Mouse (Mus musculus) CH12.LX (cell line): ENCODE results near the gene Xpc. TPM values are rescaled to one million over a fixed set of nuclear protein-coding genes. Genes with fewer than 3 reads are reported as not detected.

Experiments
- DNase-seq: peaks from one replicate; pipeline ENCODE4 v3.0.0-alpha.2; 2013; ENCODE audit errors: extremely low read depth
- H3K27ac ChIP-seq: 2 replicates; pipeline ENCODE4 v1.5.1; 2012; ENCODE audit warnings: low read depth, mild to moderate bottlenecking, control low read depth, moderate library complexity; ENCODE audit not compliant: insufficient read depth
- H3K27me3 ChIP-seq: replicated peaks from 2 replicates; pipeline ENCODE3; 2012; ENCODE audit warnings: inconsistent platforms
- H3K36me3 ChIP-seq, 2 experiments: replicated peaks in 1 of 2; 2 replicates each; pipeline versions ENCODE3 to v1.6.1; 2012; ENCODE audit warnings: inconsistent platforms in 1 of 2, low read length in 1 of 2, mild to moderate bottlenecking in 1 of 2, mixed read lengths in 1 of 2, moderate library complexity in 1 of 2; ENCODE audit not compliant: control insufficient read depth in 1 of 2, insufficient read depth in 1 of 2
- H3K4me1 ChIP-seq, 2 experiments: 2 replicates each; pipeline ENCODE4 v1.6.1; 2012; ENCODE audit warnings: inconsistent platforms in 1 of 2, moderate library complexity in 1 of 2; ENCODE audit not compliant: insufficient read depth in 2 of 2, control insufficient read depth in 1 of 2
- H3K4me2 ChIP-seq: 2 replicates; pipeline ENCODE4 v1.6.1; 2012; ENCODE audit warnings: low read depth, mild to moderate bottlenecking, control low read depth; ENCODE audit not compliant: poor library complexity, insufficient read depth, severe bottlenecking
- H3K4me3 ChIP-seq, 3 experiments: fragments of 150-350 bp in 1 of 3; sonication (generic) in 1 of 3; replicated peaks in 1 of 3; 2 replicates each; pipeline versions ENCODE3 to v1.5.1; 2011 to 2012; ENCODE audit warnings: low read depth in 2 of 3, low read length in 2 of 3, mild to moderate bottlenecking in 2 of 3, moderate library complexity in 2 of 3, control low read depth in 1 of 3, improper control_type of control experiment in 1 of 3, inconsistent platforms in 1 of 3, mixed read lengths in 1 of 3; ENCODE audit not compliant: poor library complexity in 1 of 3
- H3K79me2 ChIP-seq: replicated peaks from 2 replicates; pipeline ENCODE4 v1.6.1; 2012; ENCODE audit warnings: mild to moderate bottlenecking, moderate library complexity; ENCODE audit not compliant: control insufficient read depth, poor library complexity, insufficient read depth, severe bottlenecking; ENCODE audit errors: extremely low read depth
- H3K9ac ChIP-seq: 2 replicates; pipeline ENCODE4 v1.6.1; 2012; ENCODE audit warnings: low read depth, mild to moderate bottlenecking, control low read depth, moderate library complexity; ENCODE audit not compliant: insufficient read depth
- H3K9me3 ChIP-seq: replicated peaks from 2 replicates; pipeline ENCODE3; 2012; ENCODE audit warnings: low read length, inconsistent platforms, mixed read lengths
- CHD1 ChIP-seq: IDR thresholded peaks from 2 replicates; pipeline ENCODE4 v1.6.1; 2012; ENCODE audit warnings: low read depth, low read length, improper control_type of control experiment, inconsistent platforms
- CHD2 ChIP-seq: IDR thresholded peaks from 2 replicates; pipeline ENCODE4 v1.6.1; 2011; ENCODE audit warnings: low read length, improper control_type of control experiment
- E2F4 ChIP-seq: IDR thresholded peaks from 2 replicates; pipeline ENCODE4 v1.6.1; 2011; ENCODE audit warnings: low read depth, low read length, improper control_type of control experiment; ENCODE audit not compliant: insufficient replicate concordance
- GABPA ChIP-seq: IDR thresholded peaks from 2 replicates; pipeline ENCODE4 v1.6.1; 2012; ENCODE audit warnings: low read depth, low read length, improper control_type of control experiment, inconsistent platforms; ENCODE audit not compliant: insufficient replicate concordance
- HCFC1 ChIP-seq: IDR thresholded peaks from 2 replicates; pipeline ENCODE4 v1.6.1; 2012; ENCODE audit warnings: low read depth, mild to moderate bottlenecking, inconsistent platforms, low read length, improper control_type of control experiment
- IRF4 ChIP-seq: IDR thresholded peaks from 2 replicates; pipeline ENCODE4 v1.6.1; 2014; ENCODE audit warnings: low read depth, mild to moderate bottlenecking, inconsistent platforms, low read length, improper control_type of control experiment
- JUN ChIP-seq: IDR thresholded peaks from 2 replicates; pipeline ENCODE4 v1.6.1; 2011; ENCODE audit warnings: low read depth, mild to moderate bottlenecking, low read length, improper control_type of control experiment, moderate library complexity; ENCODE audit not compliant: insufficient read depth
- KAT2A ChIP-seq: IDR thresholded peaks from 2 replicates; pipeline ENCODE4 v1.6.1; 2012; ENCODE audit warnings: low read length, improper control_type of control experiment, inconsistent platforms; ENCODE audit not compliant: insufficient replicate concordance
- MAZ ChIP-seq: IDR thresholded peaks from 2 replicates; pipeline ENCODE4 v1.6.1; 2012; ENCODE audit warnings: low read depth, mild to moderate bottlenecking, inconsistent platforms, low read length, improper control_type of control experiment, moderate library complexity
- MXI1 ChIP-seq: IDR thresholded peaks from 2 replicates; pipeline ENCODE4 v1.6.1; 2011; ENCODE audit warnings: mild to moderate bottlenecking, low read depth, low read length, improper control_type of control experiment
- MYC ChIP-seq: IDR thresholded peaks from 2 replicates; pipeline ENCODE4 v1.6.1; 2011; ENCODE audit warnings: low read depth, mild to moderate bottlenecking, improper control_type of control experiment, low read length
- NRF1 ChIP-seq: IDR thresholded peaks from 2 replicates; pipeline ENCODE4 v1.6.1; 2014; ENCODE audit warnings: low read depth, mild to moderate bottlenecking, inconsistent platforms, low read length, improper control_type of control experiment, moderate library complexity
- POLR2A ChIP-seq: IDR thresholded peaks from 2 replicates; pipeline ENCODE4 v1.6.1; 2011; ENCODE audit warnings: low read depth, mild to moderate bottlenecking, improper control_type of control experiment, low read length
- RAD21 ChIP-seq: IDR thresholded peaks from 2 replicates; pipeline ENCODE4 v1.6.1; 2011; ENCODE audit warnings: low read depth, mild to moderate bottlenecking, low read length, improper control_type of control experiment, moderate library complexity
- RCOR1 ChIP-seq: conservative IDR thresholded peaks from 2 replicates; pipeline ENCODE4 v1.6.1; 2012; ENCODE audit warnings: low read depth, mild to moderate bottlenecking, inconsistent platforms, low read length, improper control_type of control experiment
- SMC3 ChIP-seq: IDR thresholded peaks from 2 replicates; pipeline ENCODE4 v1.6.1; 2011; ENCODE audit warnings: low read depth, low read length, improper control_type of control experiment
- TBP ChIP-seq: conservative IDR thresholded peaks from 2 replicates; pipeline ENCODE4 v1.6.1; 2011; ENCODE audit warnings: low read depth, low read length, improper control_type of control experiment
- USF1 ChIP-seq: IDR thresholded peaks from 2 replicates; pipeline ENCODE4 v1.6.1; 2014; ENCODE audit warnings: low read depth, mild to moderate bottlenecking, inconsistent platforms, low read length, improper control_type of control experiment
- ZC3H11A ChIP-seq: IDR thresholded peaks from 2 replicates; pipeline ENCODE4 v1.6.1; 2012; ENCODE audit warnings: low read depth, mild to moderate bottlenecking, inconsistent platforms, low read length, improper control_type of control experiment
- ZMIZ1 ChIP-seq: IDR thresholded peaks from 2 replicates; pipeline ENCODE4 v1.6.1; 2012; ENCODE audit warnings: low read depth, mild to moderate bottlenecking, inconsistent platforms, low read length, improper control_type of control experiment
- dilution Hi-C: fragments of 300-500 bp; cut with MboI; formaldehyde crosslinking; loops from 2 replicates; pipeline ENCODE4 v1.14.3; 2020; ENCODE audit warnings: low sequenced_read_pairs; ENCODE audit not compliant: extremely low pct_unique_long_range_greater_than_20kb, extremely low pct_ligation_motif_present
- in situ Hi-C: fragments of 300-500 bp; cut with MboI; formaldehyde crosslinking; loops from 3 replicates; pipeline ENCODE4 v1.14.3; 2019; ENCODE audit warnings: low sequenced_read_pairs, low pct_ligation_motif_present, low pct_unique_long_range_greater_than_20kb, mixed read lengths
- polyA plus RNA-seq: library from polyadenylated mRNA; unstranded; fragments of >175 nt; gene quantifications from 2 replicates; pipeline ENCODE4 v1.2.1, GENCODE M21; 2012; ENCODE audit warnings: low read depth; ENCODE audit not compliant: insufficient read length
- total RNA-seq, 2 experiments: library from RNA; depleted of rRNA; stranded (reverse); fragments of 300-350 nt in 1 of 2; fragments of >200 nt in 1 of 2; gene quantifications; 2 replicates each; pipeline ENCODE4 v1.2.3; 2012 to 2014

The Xpc gene
- total and polyA plus RNA-seq, 3 experiments = 7.8 to 11.7 (median 8.2) TPM

DNA sequence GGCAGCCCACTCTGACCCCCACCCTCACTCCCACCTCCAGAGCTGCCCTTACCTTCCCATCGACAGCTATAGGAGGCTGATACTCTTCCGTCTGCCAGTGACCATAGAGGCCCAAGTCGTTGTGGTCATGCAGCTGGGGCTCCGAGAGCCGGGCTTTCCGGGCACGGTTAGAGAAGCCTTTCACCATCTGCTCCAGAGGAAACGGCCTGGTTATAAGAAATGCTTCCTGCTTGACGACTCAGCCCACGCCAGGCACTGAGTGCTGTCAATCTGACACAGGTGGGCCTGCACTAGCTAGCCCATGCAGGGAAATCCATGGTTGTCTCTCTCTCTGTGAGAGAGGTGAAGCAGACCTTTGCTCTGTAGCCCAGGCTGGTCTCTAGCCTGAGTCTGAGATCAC is 22.6 kb downstream of the Xpc start:
- Histone ChIP-seq H3K27ac (no peak overlapping the region), H3K4me2 (no peak overlapping the region), H3K79me2 (no peaks in the 10 kb centered on the region), H3K4me3 (no peak overlapping the region), H3K27me3 (no peaks in the 10 kb centered on the region), H3K4me1 (peaks cover 4% of the 10 kb centered on the region in 2 experiments; a peak in 3 of 4 replicates), H3K9me3 (no peaks in the 10 kb centered on the region), H3K36me3 (peaks cover 39 to 88% of the 10 kb centered on the region in 2 experiments), H3K9ac (no peak overlapping the region)
- no peak for DNase-seq
- TF ChIP-seq TBP = no peak
- no peak for TF ChIP-seq NRF1
- TF ChIP-seq HCFC1 = no peak
- TF ChIP-seq ZC3H11A = no peak
- TF ChIP-seq RAD21 = no peak
- TF ChIP-seq ZMIZ1 = no peak
- TF ChIP-seq JUN = no peak
- no peak for TF ChIP-seq RCOR1
- TF ChIP-seq USF1 = no peak
- TF ChIP-seq KAT2A = no peak
- no peak for TF ChIP-seq CHD1
- TF ChIP-seq IRF4 = no peak
- TF ChIP-seq MYC = no peak
- TF ChIP-seq SMC3 = no peak
- TF ChIP-seq MAZ = no peak
- TF ChIP-seq GABPA = no peak
- TF ChIP-seq CHD2 = no peak
- no peak for TF ChIP-seq POLR2A
- in situ Hi-C loops (no loop called here), dilution Hi-C loops (no loop called here)

DNA sequence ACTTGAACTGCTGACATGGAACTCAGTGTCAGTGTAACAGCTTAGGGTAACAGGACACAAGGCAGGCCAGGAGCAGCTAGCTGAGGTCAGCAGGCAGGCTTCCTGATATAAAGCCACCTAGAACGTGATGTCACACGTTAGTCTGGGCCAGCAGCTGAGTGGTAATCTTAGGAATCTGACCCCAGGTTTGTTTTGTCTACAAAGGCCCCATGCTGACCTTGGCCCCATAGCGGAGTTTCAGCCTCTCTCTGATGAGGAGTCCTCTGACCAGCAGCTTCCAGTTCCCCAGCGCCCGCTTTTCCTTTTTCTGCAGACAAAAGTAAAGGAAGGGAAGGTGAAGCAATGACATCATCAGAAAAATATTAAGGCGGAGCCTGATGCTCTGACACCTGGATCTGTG is 24.7 kb downstream of the Xpc start:
- dilution Hi-C loops (no loop called here), in situ Hi-C loops (no loop called here)
- peaks cover 4% of the 10 kb centered on the region in 2 experiments; a peak in 3 of 4 replicates for H3K4me1 ChIP-seq
- no peaks in the 10 kb centered on the region for H3K27me3 ChIP-seq
- peaks cover 48 to 90% of the 10 kb centered on the region in 2 experiments for H3K36me3 ChIP-seq
- H3K9ac ChIP-seq = no peak overlapping the region
- H3K27ac ChIP-seq = no peak overlapping the region
- no peak for DNase-seq
- H3K79me2 ChIP-seq = no peaks in the 10 kb centered on the region
- no peak for TF ChIP-seq MYC
- no peak for TF ChIP-seq MXI1
- TF ChIP-seq POLR2A = no peak
- TF ChIP-seq E2F4 = no peak
- H3K9me3 ChIP-seq = no peaks in the 10 kb centered on the region
- H3K4me2 ChIP-seq = no peak overlapping the region
- no peak overlapping the region for H3K4me3 ChIP-seq
